Mouse (Mus musculus) C2C12 (cell line): ENCODE data around the gene 4930432M17Rik.

Experiments used
- CEBPB ChIP-seq: IDR thresholded peaks from one replicate; pipeline ENCODE4 v1.6.1; 2011; ENCODE audit warnings: low read depth, mild to moderate bottlenecking, control low read depth, moderate library complexity
- CTCF ChIP-seq: IDR thresholded peaks from one replicate; pipeline ENCODE4 v1.5.1; 2011; ENCODE audit not compliant: control insufficient read depth, insufficient read depth, insufficient read length
- FOSL1 ChIP-seq: IDR thresholded peaks from one replicate; pipeline ENCODE4 v1.8.0; 2011; ENCODE audit warnings: mild to moderate bottlenecking, low read length; ENCODE audit not compliant: poor library complexity, insufficient read depth, severe bottlenecking
- MYOD1 ChIP-seq: IDR thresholded peaks from one replicate; pipeline ENCODE4 v1.6.1; 2011; ENCODE audit warnings: low read depth; ENCODE audit not compliant: control insufficient read depth, insufficient read length
- USF1 ChIP-seq: IDR thresholded peaks from one replicate; pipeline ENCODE4 v1.6.1; 2011; ENCODE audit warnings: low read depth, mild to moderate bottlenecking, control low read depth, moderate library complexity

- no peak for TF ChIP-seq CTCF
- TF ChIP-seq CEBPB = no peak
- TF ChIP-seq USF1 = no peak
- TF ChIP-seq FOSL1 = no peak
- no peak for TF ChIP-seq MYOD1
Measured at GRCm38 (mm10) chr3:121707106-121707505, 36.5 kb downstream of the 4930432M17Rik start.
